ENCODE assay signal across 8 mouse cellular contexts in the genomic region with DNA sequence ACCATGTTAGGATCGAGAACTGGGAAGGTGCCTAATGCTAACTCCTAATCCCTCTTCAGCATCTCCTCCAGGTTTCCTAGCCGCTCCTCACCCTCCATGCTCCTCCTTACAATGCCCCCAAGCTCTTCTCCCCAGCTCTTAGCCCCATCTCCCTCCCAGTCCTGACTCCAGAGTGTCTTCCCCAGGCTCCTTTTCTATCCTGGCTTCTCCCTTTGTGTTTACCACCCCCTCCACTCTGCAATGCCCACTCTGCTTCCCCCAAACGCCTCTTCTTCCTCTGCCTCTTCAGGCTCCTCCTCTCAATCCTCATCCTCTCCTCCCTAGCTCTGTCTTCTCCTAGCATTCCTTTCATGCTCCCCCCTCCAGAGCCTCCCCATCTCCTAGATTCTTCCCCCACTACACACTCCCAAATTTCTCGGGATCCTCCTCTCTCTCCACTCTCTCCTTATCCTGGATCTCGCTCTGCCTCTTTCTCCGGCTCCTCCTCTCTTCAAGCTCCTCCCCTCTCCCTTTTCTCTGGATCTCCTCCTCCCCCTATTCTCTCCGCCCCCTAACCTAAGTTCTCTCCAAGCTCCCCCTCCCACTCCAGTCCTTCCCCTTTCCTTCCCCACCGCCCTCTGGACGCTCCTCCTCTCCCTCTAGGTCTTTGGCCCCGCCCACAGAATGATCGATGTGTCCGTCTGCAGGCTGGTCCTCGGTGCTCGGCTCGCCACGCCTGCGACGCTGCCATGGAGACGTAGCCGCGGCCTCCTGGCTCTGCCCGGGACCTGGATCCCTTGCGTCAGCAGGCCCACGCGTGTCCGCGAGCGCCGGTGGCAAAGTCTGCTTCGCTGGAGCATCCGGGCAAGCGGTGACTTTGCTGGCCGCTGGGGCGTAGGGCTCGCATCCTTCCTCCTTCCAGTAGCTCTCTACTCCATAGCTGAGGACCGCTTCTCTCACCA. TPM values are rescaled to one million over a fixed set of nuclear protein-coding genes. Genes with fewer than 3 reads are reported as not detected.
DNase-seq lines count a peak whose midpoint lies in the region; ATAC-seq lines count a peak whose summit lies in the region.

Gene Brd3os (plus strand): TSS at position 558 of the 941 bp plus-strand sequence.

- intact Hi-C loops in gastrocnemius, postnatal 14 days (cut with DNase I; ENCODE audit: low total_unique reads) = no loop called here
- intact Hi-C loops in left cerebral cortex, postnatal 10 days (cut with DNase I) = no loop called here

- peak; percentile 98 for DNase-seq in adrenal gland, adult (ENCODE audit: inconsistent age in 2 of 2, low spot score in 1 of 2)
- DNase-seq in embryo, embryonic 10.5 days (ENCODE audit: low spot score) = peak; percentile 100
- peak; percentile 97 for DNase-seq in gastrocnemius, postnatal 14 days
- DNase-seq in left cerebral cortex, postnatal 10 days (ENCODE audit: extremely low spot score in 1 of 2, low spot score in 2 of 2) = peak; percentile 95 to 98
- peak; percentile 96 for DNase-seq in right cerebral cortex, postnatal 25 days
- peak; percentile 93 to 97 for DNase-seq in urinary bladder, postnatal 4 days (ENCODE audit: low spot score in 2 of 2)

- peak; percentile 85 for ATAC-seq in inflammation-experienced regulatory T-cells, adult 6 months
- peak; percentile 84 for ATAC-seq in megakaryocyte-erythroid progenitor cell, adult 5-6 weeks (replicated peaks; ENCODE audit: low FRiP score, low TSS enrichment, poor library complexity, severe bottlenecking)

RNA-seq across cellular contexts. Expression of gene Brd3os, which starts in this region (rescaled TPM):
- 1 to 10 TPM in 1 of 2 experiments, under 1 TPM in 1; 1.00 to 1.4 TPM for total RNA-seq in gastrocnemius, postnatal 14 days (2021)
- polyA plus RNA-seq in inflammation-experienced regulatory T-cells, adult 6 months (2017; shearing (Covaris generic)) = not detected
- 10 to 100 TPM; 27.9 to 29.1 TPM for total RNA-seq in left cerebral cortex, postnatal 10 days (2021)
- not detected in 2 replicates for total RNA-seq in megakaryocyte-erythroid progenitor cell, adult 5-6 weeks (2014; fragmentation: Nextera tagmentation)
- 0.52 TPM in 1 of 2 replicates, not detected in the other for total RNA-seq in megakaryocyte-erythroid progenitor cell, adult 5-6 weeks (2017)

Comparison
In these comparisons a context has a peak if more than half of its experiments do, and no peak if none do; other contexts are left out.
1. Peak in every context shown above with its lines: DNase-seq and ATAC-seq.
2. RNA of gene Brd3os (total RNA-seq): 27.9 to 29.1 TPM in left cerebral cortex, postnatal 10 days; 1.00 to 1.4 TPM in gastrocnemius, postnatal 14 days and 0.52 TPM in megakaryocyte-erythroid progenitor cell, adult 5-6 weeks; every median in the first group is over 10 times any median in the second.
3. Peak in ATAC-seq in inflammation-experienced regulatory T-cells, adult 6 months; RNA of the gene not detected or under 1 TPM.
4. Peak in ATAC-seq in megakaryocyte-erythroid progenitor cell, adult 5-6 weeks; RNA of the gene not detected or under 1 TPM.